Mouse (Mus musculus) CD4-positive, CD25-positive, alpha-beta regulatory T cell, adult 2 months (primary cell): ENCODE measurements at regions not wholly inside any gene's neighbourhood (a gene's known extent, or its start where the extent isn't known, plus 50 kb on each side); places are given as distances from the start of the nearest gene placed in this dataset.

Experiments used
- DNase-seq: peaks from one replicate; pipeline ENCODE4 v3.0.0-alpha.2; 2012; ENCODE audit warnings: low read depth, low spot score

DNA sequence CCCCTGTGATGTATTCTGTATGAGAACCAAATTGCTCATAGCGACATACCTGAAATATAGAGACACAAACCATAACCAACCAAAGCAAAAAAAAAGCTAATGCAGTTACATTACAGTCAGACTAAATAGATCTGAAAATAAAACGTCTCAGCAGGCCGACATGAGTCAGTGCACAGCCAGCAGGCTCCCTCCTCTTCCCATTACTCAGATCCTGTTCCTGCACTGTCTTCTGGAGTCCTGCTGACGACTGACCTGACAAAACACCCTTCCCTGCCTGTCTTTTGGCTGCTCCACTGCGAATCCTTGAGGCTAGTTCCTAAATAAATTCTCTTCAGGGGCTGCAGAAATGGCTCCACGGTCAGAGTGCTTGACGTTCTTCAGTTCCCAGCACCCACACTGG, 61.3 kb upstream of the 1600014C23Rik start:
- no peak for DNase-seq

DNA sequence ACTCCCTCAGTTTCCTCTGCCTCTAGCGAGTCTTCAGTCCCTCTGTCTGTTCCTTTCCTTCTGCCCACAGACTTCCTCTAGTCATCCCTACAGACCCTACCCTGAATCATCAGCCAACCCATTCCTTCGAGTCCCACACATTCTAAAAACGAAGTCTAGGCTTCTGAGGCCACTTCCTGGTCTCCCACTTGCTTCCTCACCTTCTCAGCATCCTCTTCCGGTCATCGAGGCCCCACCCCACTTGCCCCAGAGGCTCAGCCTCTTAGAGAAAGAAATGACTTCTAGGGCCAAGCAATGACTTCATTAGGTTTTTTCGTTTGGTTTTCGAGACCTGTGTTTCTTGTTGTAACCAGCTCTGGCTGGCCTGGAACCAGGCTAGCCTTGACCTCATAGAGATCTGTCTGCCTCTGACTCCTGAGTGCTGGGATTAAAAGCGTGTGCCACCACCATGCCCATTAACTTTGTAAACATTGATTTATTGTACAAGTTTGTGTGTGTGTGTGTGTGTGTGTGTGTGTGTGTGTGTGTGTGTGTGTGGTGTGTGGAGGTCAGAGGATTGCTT, 57.4 kb upstream of the 1600014C23Rik start:
- no peak for DNase-seq

DNA sequence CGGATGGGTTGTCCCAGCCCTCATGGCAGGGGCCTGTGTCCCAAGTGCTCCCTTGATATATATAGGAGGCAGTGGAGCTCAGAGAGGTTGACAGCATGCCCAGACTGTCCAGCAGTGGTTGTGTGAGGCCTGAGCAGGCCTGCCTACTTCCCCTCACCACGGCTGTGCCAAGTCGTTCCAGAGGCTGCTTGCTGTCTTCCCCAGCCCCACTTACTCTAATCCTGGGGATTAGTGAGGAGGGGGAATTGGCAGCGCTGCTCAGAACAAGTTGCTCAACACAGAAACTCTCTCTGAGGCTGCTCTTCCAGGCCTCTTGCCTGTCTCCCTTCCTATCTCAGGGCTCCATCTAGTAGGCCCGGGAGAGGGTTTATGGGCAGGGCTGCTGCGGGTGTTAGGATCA, 56.1 kb upstream of the 1600014C23Rik start:
- no peak for DNase-seq

DNA sequence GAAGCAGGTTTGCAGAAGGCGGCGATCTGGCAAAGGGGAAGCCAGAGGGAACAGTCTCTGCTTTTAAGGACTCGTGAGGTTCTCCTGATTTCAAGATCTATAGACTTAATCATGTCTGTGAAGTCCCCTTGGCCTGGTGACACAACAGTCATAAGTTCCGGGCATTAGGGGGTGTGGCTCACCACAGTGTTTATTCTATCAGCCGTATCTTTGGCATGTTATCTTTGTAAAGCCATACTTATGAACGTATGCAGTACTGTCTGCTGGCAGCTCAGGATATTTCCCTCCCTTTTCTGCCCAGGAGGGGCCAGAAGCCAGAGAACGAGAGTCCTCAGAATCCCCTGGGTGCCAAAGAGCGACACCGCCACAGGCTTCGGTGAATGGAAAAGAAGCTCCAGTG, 51.3 kb upstream of the 1600014C23Rik start:
- no peak for DNase-seq

DNA sequence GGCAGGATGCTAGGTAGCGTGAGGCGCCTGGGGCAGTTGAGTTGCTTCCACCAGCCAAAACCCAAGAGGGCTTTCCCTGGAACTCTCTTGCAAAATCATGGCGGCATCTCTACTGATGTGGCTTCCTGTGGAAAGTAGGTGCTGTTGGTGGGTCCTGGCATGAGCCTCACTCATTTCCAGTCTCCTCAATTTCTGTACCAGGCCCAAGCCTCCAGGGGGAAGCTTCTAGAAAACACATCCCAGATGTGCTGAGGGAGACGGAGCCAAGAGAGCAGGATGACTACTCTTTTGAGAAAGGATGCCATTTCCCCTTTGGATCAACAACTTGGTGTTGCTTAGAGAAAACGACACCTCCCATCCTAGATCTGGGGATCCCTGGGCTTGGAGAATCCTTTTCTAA, 50.9 kb upstream of the 1600014C23Rik start:
- no peak for DNase-seq
